15 mouse cellular contexts compared by ENCODE assay signal in the genomic region with DNA sequence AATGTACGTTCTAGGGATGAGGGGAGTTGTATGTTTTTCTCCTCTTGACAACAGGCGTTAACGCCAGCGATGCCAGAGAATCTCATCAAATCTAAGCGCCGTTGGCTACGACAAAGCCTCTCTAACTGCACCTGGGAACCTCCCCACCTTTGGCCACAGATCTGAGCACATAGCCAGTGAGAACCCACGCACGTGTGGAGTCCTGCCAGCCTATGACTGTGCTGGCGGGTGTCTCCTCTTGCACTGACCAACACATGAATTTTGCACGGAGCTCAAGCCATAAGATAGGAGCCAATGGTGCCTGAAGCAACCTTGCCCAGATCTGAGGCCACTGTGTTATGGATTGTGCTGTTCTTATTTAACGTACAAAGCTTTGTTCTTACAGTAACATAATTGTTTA.
"Had no signal": no experiment of that assay in that cellular context is flagged by ENCODE, and none has a peak within 500 bp of the region (broad histone marks: within the 10 kb centered on the region; RNA-seq: fewer than 3 reads in every experiment).

No protein-coding gene starts in this region.

- DNase-seq: liver, postnatal 0 days; lung, embryonic 14.5 days; lung, postnatal 10 days; lung, postnatal 4 days; midbrain, embryonic 14.5 days; thymus, adult 18-20 months; thymus, postnatal 14 days; thymus, postnatal 36 days had no signal

- H3K4me3 ChIP-seq: liver, embryonic 15.5 days; midbrain, embryonic 10.5 days; midbrain, embryonic 12.5 days; myocyte; neural tube, embryonic 13.5 days; neural tube, embryonic 15.5 days; stomach, embryonic 15.5 days had no signal

- H3K4me1 ChIP-seq: liver, embryonic 15.5 days had no signal

- H3K27ac ChIP-seq: liver, embryonic 15.5 days; midbrain, embryonic 10.5 days; midbrain, embryonic 12.5 days; neural tube, embryonic 13.5 days; neural tube, embryonic 15.5 days; stomach, embryonic 15.5 days had no signal

- H3K27me3 ChIP-seq: neural tube, embryonic 15.5 days; stomach, embryonic 15.5 days had no signal
